Mouse (Mus musculus) liver, embryonic 13.5 days (tissue): ENCODE data around the gene Hmgcs2. TPM values are rescaled to one million over a fixed set of nuclear protein-coding genes. Genes with fewer than 3 reads are reported as not detected.

Source experiments
- ATAC-seq: fragments of 200-750 bp; cut with Nextera tagmentation; 2 replicates; pipeline ENCODE4 v1.8.0; 2017; ENCODE audit warnings: low read depth, mild to moderate bottlenecking, moderate number of reproducible peaks, moderate library complexity
- DNase-seq: peaks from one replicate; pipeline ENCODE4 v3.0.0; 2022
- H3K27ac ChIP-seq: fragments of 300-500 bp; sonication (generic); 2 replicates; pipeline ENCODE4 v1.5.1; 2015; ENCODE audit warnings: moderate library complexity, mild to moderate bottlenecking, inconsistent platforms
- H3K27me3 ChIP-seq: fragments of 300-500 bp; sonication (generic); 2 replicates; pipeline ENCODE4 v1.6.1; 2015; ENCODE audit warnings: mild to moderate bottlenecking, inconsistent platforms
- H3K36me3 ChIP-seq: fragments of 300-500 bp; sonication (generic); 2 replicates; pipeline ENCODE4 v1.6.1; 2015; ENCODE audit warnings: mild to moderate bottlenecking, inconsistent platforms
- H3K4me1 ChIP-seq: fragments of 300-500 bp; sonication (generic); replicated peaks from 2 replicates; pipeline ENCODE4 v1.6.1; 2015; ENCODE audit warnings: inconsistent platforms
- H3K4me2 ChIP-seq: fragments of 300-500 bp; sonication (generic); 2 replicates; pipeline ENCODE4 v1.6.1; 2015; ENCODE audit warnings: inconsistent platforms, mild to moderate bottlenecking, moderate library complexity
- H3K4me3 ChIP-seq: fragments of 300-500 bp; sonication (generic); replicated peaks from 2 replicates; pipeline ENCODE4 v1.5.1; 2015; ENCODE audit warnings: mild to moderate bottlenecking, inconsistent platforms
- H3K9ac ChIP-seq: fragments of 300-500 bp; sonication (generic); 2 replicates; pipeline ENCODE4 v1.6.1; 2015; ENCODE audit warnings: mild to moderate bottlenecking, inconsistent platforms
- H3K9me3 ChIP-seq: fragments of 300-500 bp; sonication (generic); replicated peaks from 2 replicates; pipeline ENCODE4 v1.6.1; 2016; ENCODE audit warnings: inconsistent platforms
- WGBS: fragments of 180-500 bp; shearing (Covaris S2); methylation state at CpG from one replicate; pipeline ENCODE4 v1.1.7; 2015; ENCODE audit not compliant: insufficient replicate concordance; 5-methylcytosine and 5-hydroxymethylcytosine counted together
- polyA plus RNA-seq: library from polyadenylated mRNA; unstranded; fragments of >200 nt; fragmentation: Nextera tagmentation; extraction: Ambion mirVana; gene quantifications from 2 replicates; pipeline ENCODE4 v1.2.1, GENCODE M21; 2015

The Hmgcs2 gene
- polyA plus RNA-seq, 1 experiment from 2014 or later, result 41.9 TPM

DNA sequence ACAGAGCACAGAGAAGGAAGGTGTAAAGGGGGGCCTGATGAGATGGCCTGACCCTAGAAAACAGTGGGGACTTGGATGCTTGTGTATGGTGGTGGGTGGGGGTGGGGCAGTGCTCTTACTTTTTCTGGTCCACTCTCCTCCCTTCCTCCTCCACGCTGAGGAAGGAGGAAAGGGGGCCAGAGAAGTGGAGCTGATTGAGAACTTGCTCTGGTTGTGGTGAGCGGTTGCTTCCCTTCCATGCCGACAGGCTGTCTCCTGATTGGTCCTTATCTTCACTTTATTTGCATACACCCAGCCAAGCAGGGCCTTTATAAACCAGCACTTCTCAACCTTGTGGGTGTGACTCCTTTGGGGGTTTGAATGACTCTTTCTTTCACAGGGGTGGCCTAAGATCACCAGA lies 26.2 kb upstream of the Hmgcs2 start:
- H3K27ac ChIP-seq, result no peak overlapping the region
- H3K27me3 ChIP-seq, result no peaks in the 10 kb centered on the region
- ATAC-seq (no peak), DNase-seq (no peak)
- WGBS, result 81% methylated on average over 2 of the region's 3 CpGs
- H3K9me3 ChIP-seq, result no peaks in the 10 kb centered on the region
- no peaks in the 10 kb centered on the region for H3K4me1 ChIP-seq
- H3K4me2 ChIP-seq, result no peak overlapping the region
- H3K4me3 ChIP-seq, result no peak overlapping the region
- H3K36me3 ChIP-seq, result no peaks in the 10 kb centered on the region
- H3K9ac ChIP-seq, result no peak overlapping the region

DNA sequence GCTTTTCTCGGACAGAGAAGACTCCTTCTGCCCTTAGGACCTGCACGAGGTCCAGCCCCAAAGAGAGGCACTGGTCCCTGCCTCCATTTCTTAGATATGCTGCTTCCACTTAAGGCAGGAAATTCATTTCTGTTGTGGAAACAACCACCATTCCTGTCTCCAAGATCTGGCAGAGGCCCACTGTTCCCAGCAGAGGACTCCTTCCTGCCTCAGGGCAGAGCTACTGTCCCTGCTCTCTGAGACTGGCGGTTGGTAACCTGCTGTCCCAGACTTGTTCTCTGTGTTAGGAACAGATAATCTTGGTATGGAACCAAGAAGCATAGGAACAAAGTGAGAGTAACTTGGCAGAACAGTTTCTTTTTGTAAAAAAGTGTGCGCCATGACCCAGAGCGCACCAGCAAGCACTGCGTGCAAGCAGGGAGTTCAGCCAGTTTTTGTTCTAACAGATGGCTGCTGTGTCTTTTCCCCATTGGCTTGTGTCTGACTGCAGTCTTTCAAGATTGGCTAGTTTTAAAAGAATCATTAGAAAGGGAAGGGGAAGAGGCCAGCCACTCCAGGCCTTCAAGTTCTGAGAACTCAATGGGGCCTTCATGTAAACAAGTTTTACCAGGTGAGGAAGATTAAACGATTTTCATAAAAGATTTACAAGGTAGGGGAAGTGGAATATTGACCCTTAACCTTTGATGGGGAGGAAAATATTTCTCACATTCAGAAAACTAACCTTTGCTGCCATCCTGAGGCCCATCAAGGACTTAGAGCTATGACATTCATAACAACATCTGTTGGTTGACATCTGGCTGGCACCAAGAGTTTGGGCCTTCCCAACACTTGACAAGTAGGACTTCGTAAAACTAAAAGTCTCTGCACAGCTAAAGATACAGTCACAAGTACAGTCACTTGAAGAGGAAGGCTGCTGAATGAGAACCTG lies 25.3 kb upstream of the Hmgcs2 start:
- Histone ChIP-seq H3K27me3 (no peaks in the 10 kb centered on the region), H3K36me3 (no peaks in the 10 kb centered on the region), H3K4me1 (no peaks in the 10 kb centered on the region), H3K9ac (no peak overlapping the region), H3K4me2 (no peak overlapping the region), H3K27ac (no peak overlapping the region), H3K9me3 (no peaks in the 10 kb centered on the region), H3K4me3 (no peak overlapping the region)
- 80% methylated on average over 8 of the region's 8 CpGs for WGBS
- ATAC-seq (no peak), DNase-seq (no peak)

DNA sequence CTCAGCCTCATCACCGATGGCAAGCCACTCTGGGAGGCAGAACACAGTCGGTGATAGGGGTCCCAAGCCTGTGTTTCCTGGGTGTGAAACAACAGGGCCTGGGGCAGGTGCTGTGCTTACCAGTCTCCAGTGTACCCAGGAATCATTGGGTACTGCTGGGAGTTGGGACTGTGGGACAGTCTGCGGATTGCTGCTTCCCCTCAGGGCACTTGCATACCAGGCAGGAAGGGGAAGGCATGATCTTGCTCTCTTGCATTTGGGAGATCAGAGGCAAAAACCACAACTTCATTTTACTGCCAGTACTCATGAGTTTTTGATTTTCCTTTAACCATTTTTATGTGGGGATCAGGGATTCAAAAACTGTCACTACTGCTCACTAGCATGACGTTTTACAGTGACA lies 21.5 kb upstream of the Hmgcs2 start:
- H3K27me3 ChIP-seq, result no peaks in the 10 kb centered on the region
- H3K4me1 ChIP-seq, result peaks cover 21% of the 10 kb centered on the region
- DNase-seq (no peak), ATAC-seq (no peak)
- no peak overlapping the region for H3K9ac ChIP-seq
- no peak overlapping the region for H3K4me3 ChIP-seq
- no peak overlapping the region for H3K27ac ChIP-seq
- no peaks in the 10 kb centered on the region for H3K36me3 ChIP-seq
- H3K9me3 ChIP-seq, result no peaks in the 10 kb centered on the region
- no peak overlapping the region for H3K4me2 ChIP-seq
- WGBS, result 61% methylated on average over 4 of the region's 4 CpGs

DNA sequence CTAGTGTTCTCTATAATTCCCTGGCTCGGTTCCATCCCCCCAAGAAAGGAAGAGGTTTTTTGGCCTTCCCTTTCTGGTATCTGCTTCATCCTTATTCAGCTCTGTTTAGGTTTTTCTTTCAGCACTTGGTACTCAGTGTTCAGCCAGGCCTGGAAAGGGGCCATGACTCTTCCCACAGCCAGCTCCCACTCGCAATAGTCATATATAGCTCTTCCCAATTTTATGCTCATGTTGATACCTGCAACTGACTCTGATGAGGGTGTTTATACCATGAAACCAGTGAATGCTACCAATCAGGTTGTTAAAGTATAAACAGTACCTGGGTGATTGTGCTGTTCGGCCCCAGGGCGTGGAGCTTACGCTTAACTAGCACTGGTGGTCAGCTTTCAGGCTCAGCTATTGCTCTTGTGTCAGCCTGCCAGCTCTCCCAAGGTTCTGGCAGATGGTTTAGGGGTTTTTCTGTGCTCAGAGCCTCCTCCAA lies 20.9 kb upstream of the Hmgcs2 start:
- no peak for ATAC-seq

DNA sequence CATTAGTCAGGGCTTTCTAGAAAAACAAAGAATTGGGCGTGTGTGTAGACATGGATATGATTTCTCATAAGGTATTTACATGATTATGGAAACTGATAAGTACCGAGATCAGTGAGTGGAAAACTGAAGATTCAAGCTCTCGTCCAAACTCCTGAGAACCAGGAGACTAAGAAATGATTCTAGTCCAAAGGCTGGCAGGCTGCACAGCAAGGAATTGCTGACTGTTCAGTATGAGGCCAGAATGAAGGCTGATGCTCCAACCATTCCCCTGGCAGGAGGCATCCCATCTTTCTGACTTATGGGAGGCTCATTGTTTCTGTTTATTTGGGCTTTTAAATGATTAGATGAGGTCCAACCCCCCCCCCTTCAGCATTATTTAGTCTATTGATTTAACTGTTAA lies 19.7 kb upstream of the Hmgcs2 start:
- DNase-seq (no peak), ATAC-seq (no peak)
- Histone ChIP-seq H3K36me3 (no peaks in the 10 kb centered on the region), H3K9ac (no peak overlapping the region), H3K9me3 (no peaks in the 10 kb centered on the region), H3K4me2 (no peak overlapping the region), H3K4me3 (no peak overlapping the region), H3K27ac (no peak overlapping the region), H3K27me3 (no peaks in the 10 kb centered on the region), H3K4me1 (peaks cover 21% of the 10 kb centered on the region)
- WGBS, result 60% methylated on average over 3 of the region's 3 CpGs

More for the DNA sequence above, 20.9 kb upstream of the Hmgcs2 start:
- H3K27me3 ChIP-seq, result no peaks in the 10 kb centered on the region
- 84% methylated on average over 5 of the region's 5 CpGs for WGBS
- H3K4me3 ChIP-seq, result no peak overlapping the region
- no peaks in the 10 kb centered on the region for H3K36me3 ChIP-seq
- no peaks in the 10 kb centered on the region for H3K9me3 ChIP-seq
- no peak overlapping the region for H3K4me2 ChIP-seq
- H3K9ac ChIP-seq, result no peak overlapping the region
- DNase-seq, result no peak
- peaks cover 21% of the 10 kb centered on the region for H3K4me1 ChIP-seq
- H3K27ac ChIP-seq, result no peak overlapping the region

DNA sequence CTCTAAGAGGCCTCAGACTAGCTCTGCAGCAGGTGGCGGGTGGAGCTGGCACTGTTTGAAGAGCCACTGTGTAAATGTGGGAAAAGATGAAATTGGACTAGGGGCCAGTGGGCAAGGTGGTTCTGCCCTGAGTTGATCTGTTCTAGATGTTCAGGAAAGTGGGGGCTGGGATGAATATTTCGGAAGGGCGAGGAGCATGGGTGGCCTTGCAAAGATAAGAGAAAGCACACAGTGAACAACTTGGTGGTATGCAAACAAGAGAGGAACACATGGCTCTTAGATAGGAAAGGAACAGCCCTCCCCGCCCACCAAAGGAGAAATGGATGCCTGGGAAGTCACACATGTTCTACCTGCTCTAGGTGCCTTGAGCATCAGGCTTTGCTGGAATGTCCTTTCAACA lies 18.8 kb upstream of the Hmgcs2 start:
- Histone ChIP-seq H3K4me3 (no peak overlapping the region), H3K9me3 (no peaks in the 10 kb centered on the region), H3K9ac (no peak overlapping the region), H3K27ac (peak overlapping the region; percentile 11; the same call in 1 of the 2 replicates), H3K36me3 (no peaks in the 10 kb centered on the region), H3K4me2 (no peak overlapping the region), H3K4me1 (peaks cover 21% of the 10 kb centered on the region), H3K27me3 (no peaks in the 10 kb centered on the region)
- ATAC-seq, result peak; percentile 85
- DNase-seq, result peak; percentile 37
- 28% methylated on average over 4 of the region's 4 CpGs for WGBS

DNA sequence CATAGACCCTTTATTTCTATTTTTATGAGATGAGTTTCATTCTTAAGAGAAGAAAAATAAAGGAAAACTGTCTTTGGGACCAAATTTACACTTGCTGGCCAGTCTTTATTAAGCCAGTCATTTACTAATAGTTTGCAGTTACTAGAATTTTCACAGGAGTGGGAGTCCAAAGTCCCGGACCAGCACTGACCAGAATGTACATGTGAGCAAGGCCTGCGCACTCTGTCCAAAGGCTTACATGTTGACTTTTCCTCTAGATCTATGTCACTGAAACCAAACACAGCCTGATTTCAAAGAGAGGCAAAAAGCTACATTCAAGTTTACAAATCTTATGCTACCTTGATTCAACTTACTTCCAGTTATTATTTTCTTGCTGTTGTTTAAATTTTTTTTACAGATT lies 18.1 kb upstream of the Hmgcs2 start:
- no peak for DNase-seq
- peak; percentile 56 for ATAC-seq
- no peaks in the 10 kb centered on the region for H3K27me3 ChIP-seq
- H3K9ac ChIP-seq, result no peak overlapping the region
- H3K4me3 ChIP-seq, result no peak overlapping the region
- WGBS, result 75% methylated on average over 2 of the region's 2 CpGs
- peak overlapping the region; percentile 55; the same call in 1 of the 2 replicates for H3K27ac ChIP-seq
- no peak overlapping the region for H3K4me2 ChIP-seq
- H3K36me3 ChIP-seq, result no peaks in the 10 kb centered on the region
- no peaks in the 10 kb centered on the region for H3K9me3 ChIP-seq
- H3K4me1 ChIP-seq, result peaks cover 23% of the 10 kb centered on the region

DNA sequence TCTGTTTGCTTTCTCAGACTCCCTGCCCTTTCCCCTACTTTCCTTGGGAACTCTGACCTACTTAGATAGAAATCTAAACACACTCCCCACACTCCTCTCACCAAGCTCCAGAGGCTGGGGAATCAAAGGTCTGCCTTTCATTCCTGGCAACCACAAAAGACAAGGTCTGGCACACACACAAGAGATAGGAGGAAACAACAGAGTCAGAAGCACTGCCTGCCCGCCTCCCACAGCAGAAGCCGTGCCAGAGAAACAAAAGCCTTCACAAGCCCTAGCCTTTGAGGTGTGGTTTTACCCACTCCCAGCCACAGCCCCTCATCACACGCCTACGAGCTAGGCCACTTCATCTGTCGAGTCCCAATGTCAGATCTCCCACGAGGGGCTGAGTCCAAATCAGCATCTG lies 13.0 kb upstream of the Hmgcs2 start:
- 41% methylated on average over 6 of the region's 6 CpGs for WGBS
- DNase-seq (no peak), ATAC-seq (0 out of 2 replicates have a peak, but pooled peaks have one; percentile 48)
- H3K4me3 ChIP-seq, result no peak overlapping the region
- H3K36me3 ChIP-seq, result no peaks in the 10 kb centered on the region
- no peaks in the 10 kb centered on the region for H3K27me3 ChIP-seq
- no peaks in the 10 kb centered on the region for H3K9me3 ChIP-seq
- peaks cover 12% of the 10 kb centered on the region for H3K4me1 ChIP-seq
- no peak overlapping the region for H3K4me2 ChIP-seq
- no peak overlapping the region for H3K9ac ChIP-seq
- peak overlapping the region; percentile 63 for H3K27ac ChIP-seq

DNA sequence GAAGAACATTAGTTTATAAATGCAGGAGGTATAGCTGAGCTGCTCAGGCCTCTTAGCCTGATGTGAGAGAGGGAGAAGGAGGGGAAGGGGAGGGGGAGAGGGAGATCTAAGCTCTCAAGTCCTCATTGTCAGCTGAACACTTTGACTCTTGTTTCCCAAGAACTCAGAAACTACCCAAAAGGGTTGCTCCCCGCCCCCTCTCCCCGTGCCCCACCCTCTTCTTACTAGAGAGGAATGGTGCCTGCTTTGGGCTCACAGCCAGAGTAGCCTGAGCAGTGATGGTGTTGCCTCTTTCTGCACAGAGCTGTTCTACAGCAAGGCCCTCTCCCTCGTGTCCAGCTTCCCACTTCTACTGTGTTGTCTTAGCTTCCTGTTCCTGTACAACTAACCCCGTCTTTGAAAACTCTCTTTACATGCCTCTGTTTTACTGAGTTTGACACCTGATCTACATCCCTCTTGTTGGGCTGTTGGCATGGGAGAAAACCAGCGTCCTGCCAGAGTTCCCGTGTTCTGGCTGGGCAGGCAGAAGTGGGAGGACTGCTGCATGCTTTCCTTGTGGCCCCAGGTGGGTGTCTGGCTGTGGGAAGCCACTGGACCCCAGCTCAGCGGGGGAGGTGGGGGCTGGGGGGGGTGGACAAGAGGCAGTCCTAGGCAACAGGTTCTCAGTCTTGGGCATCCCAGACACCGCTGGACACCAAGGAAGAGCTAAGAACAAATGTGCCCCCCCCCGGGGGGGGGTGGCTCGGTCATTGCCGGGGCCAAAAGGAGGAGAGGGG lies 6.4 kb upstream of the Hmgcs2 start:
- no peaks in the 10 kb centered on the region for H3K9me3 ChIP-seq
- H3K4me1 ChIP-seq, result peaks cover 15% of the 10 kb centered on the region
- no peak overlapping the region for H3K27ac ChIP-seq
- no peak overlapping the region for H3K9ac ChIP-seq
- H3K4me2 ChIP-seq, result no peak overlapping the region
- 55% methylated on average over 11 of the region's 11 CpGs for WGBS
- no peak overlapping the region for H3K4me3 ChIP-seq
- no peak for ATAC-seq
- DNase-seq, result no peak
- H3K27me3 ChIP-seq, result no peaks in the 10 kb centered on the region
- H3K36me3 ChIP-seq, result no peaks in the 10 kb centered on the region

DNA sequence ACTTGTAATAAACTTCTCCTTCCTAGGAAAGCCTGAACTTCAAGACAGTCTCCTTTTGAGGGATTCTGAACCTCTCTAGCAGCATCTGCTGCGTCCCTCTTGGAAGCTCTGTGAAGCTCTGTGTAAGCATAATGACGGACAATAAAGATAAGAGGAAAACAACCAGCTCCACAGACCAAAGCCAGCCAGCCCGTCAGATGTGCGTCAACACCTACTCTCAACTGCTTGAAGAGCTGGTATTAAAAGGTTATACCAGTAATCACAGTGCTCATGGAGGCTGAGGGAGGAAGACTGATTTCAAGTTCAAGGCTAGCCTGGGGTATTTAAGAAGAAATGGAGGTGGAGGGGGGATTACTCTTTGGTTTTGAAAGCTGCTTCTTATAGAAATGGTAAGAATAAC lies 553 bp upstream of the Hmgcs2 start:
- no peak overlapping the region for H3K9ac ChIP-seq
- no peaks in the 10 kb centered on the region for H3K36me3 ChIP-seq
- DNase-seq, result no peak
- no peak overlapping the region for H3K4me3 ChIP-seq
- no peak overlapping the region for H3K4me2 ChIP-seq
- H3K9me3 ChIP-seq, result no peaks in the 10 kb centered on the region
- peaks cover 25% of the 10 kb centered on the region for H3K4me1 ChIP-seq
- ATAC-seq, result no peak
- 25% methylated on average over 4 of the region's 4 CpGs for WGBS
- no peaks in the 10 kb centered on the region for H3K27me3 ChIP-seq
- H3K27ac ChIP-seq, result no peak overlapping the region

DNA sequence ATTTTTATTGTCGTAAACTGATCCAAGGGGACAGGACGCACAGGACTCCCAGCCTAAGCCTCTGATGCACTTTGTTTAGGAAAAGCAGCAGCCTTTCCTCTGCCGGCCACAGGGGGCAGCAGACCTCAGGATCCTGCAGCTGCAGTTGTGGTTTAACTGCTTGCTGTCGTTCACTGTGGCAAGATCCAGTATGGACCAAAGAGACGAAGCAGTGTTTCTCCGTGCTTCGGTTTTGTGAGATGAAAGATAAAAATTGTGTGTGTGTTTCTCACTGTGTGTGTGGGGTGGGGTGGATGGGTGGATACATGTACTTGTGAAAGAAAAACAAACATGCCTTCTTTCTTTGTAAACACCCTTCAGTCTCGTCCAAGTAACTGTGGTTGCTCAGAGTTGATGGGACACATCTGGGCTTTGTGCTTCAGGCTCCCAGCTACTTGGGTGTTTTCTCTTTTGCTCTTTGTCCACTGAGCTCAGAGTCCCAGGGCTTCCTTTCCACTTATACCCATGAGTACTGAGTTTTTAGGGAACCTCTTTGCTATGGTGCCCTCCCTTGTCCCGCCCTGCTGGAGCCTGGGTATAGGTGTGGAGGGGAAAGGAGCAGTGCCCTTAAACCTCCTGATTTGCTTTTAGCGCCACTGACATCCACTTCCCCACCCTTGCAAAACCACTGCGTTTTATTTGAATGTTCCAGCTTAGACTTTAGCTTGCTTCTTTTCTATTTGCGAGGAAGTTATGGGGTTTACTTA lies 871 bp downstream of the Hmgcs2 start:
- 0 out of 2 replicates have a peak, but pooled peaks have one; percentile 20 for ATAC-seq
- Histone ChIP-seq H3K27ac (no peak overlapping the region; the same call in none of the 2 replicates), H3K27me3 (no peaks in the 10 kb centered on the region), H3K4me3 (peak overlapping the region; percentile 33), H3K36me3 (no peaks in the 10 kb centered on the region), H3K9ac (peak overlapping the region; percentile 26; the same call in 1 of the 2 replicates), H3K9me3 (no peaks in the 10 kb centered on the region), H3K4me1 (peaks cover 20% of the 10 kb centered on the region), H3K4me2 (peak overlapping the region; percentile 46)
- WGBS, result 27% methylated on average over 12 of the region's 12 CpGs
- no peak for DNase-seq
